Mouse (Mus musculus): ENCODE results near the gene Stpg2.

GRCm38 (mm10) chr3:139651505-139651904 is 446.0 kb downstream of the Stpg2 start:
- TF ChIP-seq CTCF (IDR thresholded peaks at IDR 0.05; ENCODE audit: control insufficient read depth, insufficient read depth, insufficient replicate concordance, low read depth, low read length) = no peak
- TF ChIP-seq POLR2A (IDR thresholded peaks at IDR 0.05; ENCODE audit: control insufficient read depth, low read depth, low read length) = no peak
